Mouse (Mus musculus) hindbrain, embryonic 10.5 days (tissue): Measurements from ENCODE around the gene Cntn2. TPM values are rescaled to one million over a fixed set of nuclear protein-coding genes. Genes with fewer than 3 reads are reported as not detected.
A peak's percentile ranks its signal among the peaks of the same experiment; 100 is the strongest.

Source experiments
- DNase-seq: peaks from one replicate; pipeline ENCODE4 v3.0.0-alpha.2; 2017; ENCODE audit warnings: low spot score
- H3K27ac ChIP-seq: fragments of 300-500 bp; sonication (generic); 2 replicates; pipeline ENCODE4 v1.5.1; 2016; ENCODE audit warnings: mild to moderate bottlenecking, moderate library complexity
- H3K27me3 ChIP-seq: fragments of 300-500 bp; sonication (generic); 2 replicates; pipeline ENCODE4 v1.6.1; 2016; ENCODE audit warnings: mild to moderate bottlenecking; ENCODE audit not compliant: poor library complexity, insufficient read depth, severe bottlenecking
- H3K36me3 ChIP-seq: fragments of 300-500 bp; sonication (generic); 2 replicates; pipeline ENCODE4 v1.6.1; 2016; ENCODE audit warnings: mild to moderate bottlenecking, moderate library complexity
- H3K4me1 ChIP-seq: fragments of 300-500 bp; sonication (generic); replicated peaks from 2 replicates; pipeline ENCODE4 v1.6.1; 2016; ENCODE audit warnings: mild to moderate bottlenecking
- H3K4me3 ChIP-seq: fragments of 300-500 bp; sonication (generic); 2 replicates; pipeline ENCODE4 v1.5.1; 2016; ENCODE audit warnings: mild to moderate bottlenecking, moderate library complexity
- H3K9me3 ChIP-seq: fragments of 300-500 bp; sonication (generic); 2 replicates; pipeline ENCODE4 v1.6.1; 2016; ENCODE audit warnings: mild to moderate bottlenecking, moderate library complexity
- WGBS: fragments of 180-500 bp; shearing (Covaris S2); methylation state at CpG from one replicate; pipeline ENCODE4 v1.1.7; 2016; 5-methylcytosine and 5-hydroxymethylcytosine counted together
- polyA plus RNA-seq: library from polyadenylated mRNA; unstranded; fragments of >200 nt; fragmentation: Nextera tagmentation; extraction: Ambion mirVana; gene quantifications from 2 replicates; pipeline ENCODE4 v1.2.1, GENCODE M21; 2016

Gene Cntn2
- polyA plus RNA-seq, 1 experiment from 2014 or later, result 87.6 TPM

DNA sequence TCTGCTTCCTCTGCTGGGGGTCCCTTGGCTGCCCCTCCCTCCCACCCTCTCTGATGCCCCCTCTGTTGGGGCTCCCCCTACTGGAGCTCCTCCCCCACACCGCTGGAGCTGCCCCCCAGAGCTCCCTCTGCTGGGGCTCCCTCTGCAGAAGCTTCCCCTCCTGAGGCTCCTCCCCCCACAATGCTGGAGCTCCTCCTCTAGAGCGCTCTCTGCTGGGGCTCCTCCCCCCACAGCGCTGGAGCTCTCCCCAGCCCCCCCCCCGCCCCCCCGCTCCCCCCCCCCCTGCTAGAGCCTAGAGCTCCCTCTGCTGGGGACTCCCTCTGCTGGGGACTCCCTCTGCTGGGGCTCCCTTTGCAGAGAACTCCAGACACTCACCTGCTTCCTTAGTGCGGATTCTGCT, 22.3 kb downstream of the Cntn2 start:
- peak; percentile 49 for DNase-seq
- Histone ChIP-seq H3K4me1 (peaks cover 17% of the 10 kb centered on the region; the same call in 1 of the 2 replicates), H3K27me3 (peaks cover 11% of the 10 kb centered on the region), H3K36me3 (peaks cover 37% of the 10 kb centered on the region), H3K9me3 (no peaks in the 10 kb centered on the region), H3K4me3 (no peak overlapping the region), H3K27ac (0 out of 2 replicates have a peak overlapping the region, but pooled peaks have one; percentile 19)
- 15% methylated on average over 3 of the region's 6 CpGs for WGBS

GRCm38 (mm10) chr1:132519734-132520133, 23.3 kb downstream of the Cntn2 start:
- no peak for DNase-seq
- 88% methylated on average over 11 of the region's 11 CpGs for WGBS
- no peak overlapping the region for H3K27ac ChIP-seq
- H3K9me3 ChIP-seq, result no peaks in the 10 kb centered on the region
- peaks cover 47% of the 10 kb centered on the region for H3K36me3 ChIP-seq
- H3K27me3 ChIP-seq, result 0 out of 2 replicates have a peak, but pooled peaks cover 5% of the 10 kb centered on the region
- no peak overlapping the region for H3K4me3 ChIP-seq
- peaks cover 17% of the 10 kb centered on the region; the same call in 1 of the 2 replicates for H3K4me1 ChIP-seq

DNA sequence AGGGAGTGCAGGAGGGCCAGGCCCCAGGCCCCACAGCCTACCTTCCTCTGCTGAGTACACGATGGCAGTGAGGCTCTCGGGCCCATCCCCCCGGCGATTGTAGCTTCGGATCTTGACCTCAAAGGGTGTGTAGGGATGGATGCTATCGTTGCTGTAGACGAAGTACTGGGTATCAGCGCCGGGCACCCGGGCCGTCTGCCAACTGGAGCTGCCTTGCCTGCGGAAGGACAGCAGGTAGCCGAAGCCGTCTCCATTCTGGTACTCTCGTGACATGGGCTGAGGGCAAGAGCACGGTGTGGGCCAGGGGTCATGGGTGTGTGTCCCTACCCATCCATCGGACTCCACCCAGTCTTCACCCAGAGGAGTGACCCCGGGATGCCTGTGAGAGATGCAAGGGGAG, 24.4 kb downstream of the Cntn2 start:
- WGBS, result 86% methylated on average over 18 of the region's 18 CpGs
- H3K4me3 ChIP-seq, result no peak overlapping the region
- H3K4me1 ChIP-seq, result peaks cover 18% of the 10 kb centered on the region; the same call in 1 of the 2 replicates
- H3K36me3 ChIP-seq, result peaks cover 53% of the 10 kb centered on the region
- no peaks in the 10 kb centered on the region for H3K9me3 ChIP-seq
- H3K27me3 ChIP-seq, result 0 out of 2 replicates have a peak, but pooled peaks cover 5% of the 10 kb centered on the region
- H3K27ac ChIP-seq, result no peak overlapping the region
- DNase-seq, result no peak

- peaks cover 14% of the 10 kb centered on the region; the same call in 1 of the 2 replicates for H3K4me1 ChIP-seq
- H3K9me3 ChIP-seq, result no peaks in the 10 kb centered on the region
- H3K36me3 ChIP-seq, result peaks cover 50% of the 10 kb centered on the region
- DNase-seq, result no peak
- WGBS, result 91% methylated on average over 11 of the region's 11 CpGs
- no peak overlapping the region for H3K4me3 ChIP-seq
- H3K27ac ChIP-seq, result no peak overlapping the region
- 0 out of 2 replicates have a peak, but pooled peaks cover 5% of the 10 kb centered on the region for H3K27me3 ChIP-seq
Measured at GRCm38 (mm10) chr1:132516776-132517175, 26.3 kb downstream of the Cntn2 start.

GRCm38 (mm10) chr1:132515339-132515738, 27.7 kb downstream of the Cntn2 start:
- H3K27ac ChIP-seq, result no peak overlapping the region
- H3K4me3 ChIP-seq, result no peak overlapping the region
- WGBS, result 89% methylated on average over 12 of the region's 12 CpGs

DNA sequence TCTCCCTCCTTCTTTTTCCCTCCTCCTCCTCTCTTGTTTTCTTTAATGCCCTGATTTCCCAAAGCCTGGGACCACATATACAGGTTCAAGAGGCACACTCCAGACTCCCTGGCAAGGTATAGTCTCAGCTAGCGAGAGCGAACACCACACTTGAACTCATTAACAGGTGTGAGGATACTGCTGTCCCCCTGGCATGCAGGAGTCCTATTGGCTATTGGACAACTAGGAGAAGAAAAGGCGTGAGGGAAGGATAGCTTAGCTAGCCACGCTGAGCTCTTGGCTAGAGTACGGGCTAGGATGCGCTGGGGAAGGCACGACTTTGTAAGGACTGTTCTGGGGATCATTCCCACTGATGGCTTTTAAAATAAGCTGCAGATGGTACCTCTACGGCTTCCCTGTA, 30.9 kb downstream of the Cntn2 start:
- WGBS, result 80% methylated on average over 8 of the region's 8 CpGs

More at GRCm38 (mm10) chr1:132515339-132515738, 27.7 kb downstream of the Cntn2 start:
- Histone ChIP-seq H3K9me3 (no peaks in the 10 kb centered on the region), H3K36me3 (peaks cover 40% of the 10 kb centered on the region), H3K4me1 (peaks cover 7% of the 10 kb centered on the region; the same call in 1 of the 2 replicates), H3K27me3 (no peaks in the 10 kb centered on the region)
- DNase-seq, result no peak

GRCm38 (mm10) chr1:132511521-132511920, 31.5 kb downstream of the Cntn2 start:
- Histone ChIP-seq H3K36me3 (peaks cover 46% of the 10 kb centered on the region), H3K27ac (no peak overlapping the region), H3K4me3 (no peak overlapping the region), H3K9me3 (no peaks in the 10 kb centered on the region), H3K27me3 (no peaks in the 10 kb centered on the region), H3K4me1 (peaks cover 7% of the 10 kb centered on the region; the same call in 1 of the 2 replicates)
- DNase-seq, result peak; percentile 3
- 66% methylated on average over 8 of the region's 8 CpGs for WGBS

More for the DNA sequence above, 30.9 kb downstream of the Cntn2 start:
- no peak overlapping the region for H3K4me3 ChIP-seq
- H3K27me3 ChIP-seq, result no peaks in the 10 kb centered on the region
- no peaks in the 10 kb centered on the region for H3K9me3 ChIP-seq
- H3K36me3 ChIP-seq, result peaks cover 46% of the 10 kb centered on the region
- H3K4me1 ChIP-seq, result peaks cover 7% of the 10 kb centered on the region; the same call in 1 of the 2 replicates
- H3K27ac ChIP-seq, result no peak overlapping the region
- no peak for DNase-seq

DNA sequence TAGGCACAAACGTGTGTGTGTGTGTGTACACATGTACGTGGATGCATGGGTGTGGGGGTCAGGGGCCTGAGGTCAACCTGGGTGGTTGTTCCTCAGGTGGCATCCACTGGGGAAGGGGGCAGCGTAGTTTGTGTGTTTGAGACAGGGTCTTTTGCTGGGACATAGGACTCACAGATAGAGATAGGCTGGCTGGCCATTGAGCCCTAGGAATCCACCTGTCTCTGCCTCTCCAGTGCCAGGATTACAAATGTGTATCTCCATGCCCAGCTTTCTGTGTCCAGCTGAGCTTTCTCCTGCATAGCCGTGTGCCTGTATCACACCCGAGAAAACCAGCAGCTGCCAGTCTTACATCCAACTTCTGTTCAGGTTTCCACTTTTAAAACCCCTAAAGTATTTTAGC, 33.3 kb downstream of the Cntn2 start:
- peaks cover 7% of the 10 kb centered on the region; the same call in 1 of the 2 replicates for H3K4me1 ChIP-seq
- no peaks in the 10 kb centered on the region for H3K27me3 ChIP-seq
- DNase-seq, result no peak
- no peaks in the 10 kb centered on the region for H3K9me3 ChIP-seq
- no peak overlapping the region for H3K27ac ChIP-seq
- WGBS, result 92% methylated on average over 5 of the region's 5 CpGs
- no peak overlapping the region for H3K4me3 ChIP-seq
- H3K36me3 ChIP-seq, result peaks cover 50% of the 10 kb centered on the region

DNA sequence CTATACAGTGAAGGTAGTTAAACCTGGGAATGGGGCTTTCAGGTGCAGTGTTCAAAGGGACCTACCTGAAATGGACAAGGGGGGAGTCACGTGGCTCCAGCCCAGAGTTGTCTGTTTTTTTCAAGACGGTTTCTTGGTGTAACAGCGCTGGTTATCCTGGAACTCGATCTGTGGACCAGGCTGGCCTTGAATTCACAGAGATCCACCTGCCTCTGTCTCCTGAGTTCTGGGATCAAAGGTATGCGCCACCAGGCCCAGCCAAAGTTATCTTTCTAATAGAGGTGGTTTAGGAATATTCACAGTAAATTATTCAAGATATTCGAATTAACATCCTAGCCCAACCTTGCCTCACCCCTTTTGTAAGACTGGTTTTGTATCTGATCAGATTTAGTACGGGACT, 36.4 kb downstream of the Cntn2 start:
- Histone ChIP-seq H3K36me3 (peaks cover 73% of the 10 kb centered on the region), H3K27ac (no peak overlapping the region), H3K4me3 (no peak overlapping the region), H3K27me3 (no peaks in the 10 kb centered on the region), H3K4me1 (peaks cover 3% of the 10 kb centered on the region; the same call in 1 of the 2 replicates), H3K9me3 (no peaks in the 10 kb centered on the region)
- 96% methylated on average over 7 of the region's 7 CpGs for WGBS
- no peak for DNase-seq

DNA sequence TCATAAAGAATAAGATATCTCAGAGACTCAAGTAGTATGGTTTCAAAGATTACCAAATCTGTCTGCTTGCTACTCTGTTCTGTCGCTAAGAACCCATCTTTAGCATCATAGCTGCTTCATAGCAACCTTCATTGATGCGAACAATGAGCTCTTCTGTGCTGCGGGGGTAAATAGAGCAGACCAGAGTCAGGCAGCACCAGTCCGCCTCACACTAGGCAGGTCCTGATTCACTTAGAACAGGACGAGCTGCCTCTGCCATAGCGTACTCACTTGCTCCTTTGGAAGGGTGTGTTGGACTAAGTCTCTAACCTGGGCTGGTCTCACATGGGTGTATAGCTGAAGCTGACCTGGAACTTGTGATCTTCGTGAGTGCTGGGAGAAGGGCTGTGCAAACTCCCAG, 37.0 kb downstream of the Cntn2 start, which contains the start of gene Tmem81:
Tmem81 (plus strand) TSS at position 173 of the 400 bp plus-strand sequence.
- no peak within 1 kb of the TSS for H3K27ac ChIP-seq
- H3K9me3 ChIP-seq, result no peaks in the 10 kb centered on the region
- no peaks in the 10 kb centered on the region for H3K27me3 ChIP-seq
- H3K4me3 ChIP-seq, result no peak within 1 kb of the TSS
- H3K4me1 ChIP-seq, result no peaks in the 10 kb centered on the region
- peaks cover 79% of the 10 kb centered on the region for H3K36me3 ChIP-seq
- no peak for DNase-seq
- WGBS, result 92% methylated on average over 7 of the region's 7 CpGs

DNA sequence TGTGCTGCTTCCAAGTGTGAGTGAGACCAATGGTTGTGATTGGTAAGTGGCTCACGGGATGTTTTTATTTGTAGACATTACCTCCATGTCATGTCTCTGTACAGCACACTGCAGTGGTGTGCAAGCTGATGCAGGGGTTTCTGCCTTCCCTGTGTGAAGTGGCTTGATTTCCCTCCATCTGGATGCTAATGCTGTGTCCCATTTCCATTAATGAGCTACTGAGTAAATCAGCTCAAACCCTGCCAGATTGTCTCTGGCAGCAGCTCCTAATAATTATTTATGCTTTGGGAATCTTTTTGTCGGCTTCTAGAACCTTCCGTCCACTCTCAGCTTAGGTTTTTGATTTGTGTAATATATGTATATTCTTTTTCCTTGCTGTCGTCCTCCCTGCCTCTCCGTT, 37.9 kb downstream of the Cntn2 start:
- H3K27me3 ChIP-seq, result no peaks in the 10 kb centered on the region
- no peak overlapping the region for H3K4me3 ChIP-seq
- DNase-seq, result no peak
- peaks cover 88% of the 10 kb centered on the region for H3K36me3 ChIP-seq
- 95% methylated on average over 5 of the region's 5 CpGs for WGBS
- H3K9me3 ChIP-seq, result no peaks in the 10 kb centered on the region
- H3K4me1 ChIP-seq, result no peaks in the 10 kb centered on the region
- no peak overlapping the region for H3K27ac ChIP-seq

GRCm38 (mm10) chr1:132500535-132500934, 42.5 kb downstream of the Cntn2 start:
- H3K9me3 ChIP-seq, result no peaks in the 10 kb centered on the region
- no peaks in the 10 kb centered on the region for H3K4me1 ChIP-seq
- no peak for DNase-seq
- no peaks in the 10 kb centered on the region for H3K27me3 ChIP-seq
- H3K27ac ChIP-seq, result no peak overlapping the region
- 95% methylated on average over 2 of the region's 2 CpGs for WGBS
- H3K36me3 ChIP-seq, result peaks cover 96% of the 10 kb centered on the region
- H3K4me3 ChIP-seq, result no peak overlapping the region

DNA sequence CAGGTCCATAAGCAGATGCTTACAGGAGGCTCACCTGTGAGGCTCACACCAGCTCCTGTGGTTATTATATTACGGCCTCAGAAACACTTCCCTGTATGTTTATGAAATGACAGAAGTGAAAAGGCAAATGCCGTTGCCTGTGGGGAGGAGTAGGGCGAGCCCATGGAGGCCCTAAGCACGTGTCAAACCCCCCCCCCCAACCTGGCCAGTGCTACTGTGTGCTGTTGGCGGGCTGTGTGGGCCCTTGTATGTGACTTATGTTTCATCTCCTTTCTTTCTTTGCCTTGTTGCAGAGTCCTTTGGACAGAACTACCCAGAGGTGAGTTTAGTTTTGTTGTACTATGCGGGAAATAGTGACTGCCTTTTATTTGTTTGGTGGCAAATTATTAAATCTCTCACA, 59.3 kb downstream of the Cntn2 start:
- H3K27me3 ChIP-seq, result no peaks in the 10 kb centered on the region
- peaks cover 5% of the 10 kb centered on the region for H3K4me1 ChIP-seq
- no peak overlapping the region for H3K4me3 ChIP-seq
- 91% methylated on average over 6 of the region's 6 CpGs for WGBS
- H3K36me3 ChIP-seq, result peaks cover 53% of the 10 kb centered on the region
- no peak overlapping the region for H3K27ac ChIP-seq
- no peak for DNase-seq
- no peaks in the 10 kb centered on the region for H3K9me3 ChIP-seq

DNA sequence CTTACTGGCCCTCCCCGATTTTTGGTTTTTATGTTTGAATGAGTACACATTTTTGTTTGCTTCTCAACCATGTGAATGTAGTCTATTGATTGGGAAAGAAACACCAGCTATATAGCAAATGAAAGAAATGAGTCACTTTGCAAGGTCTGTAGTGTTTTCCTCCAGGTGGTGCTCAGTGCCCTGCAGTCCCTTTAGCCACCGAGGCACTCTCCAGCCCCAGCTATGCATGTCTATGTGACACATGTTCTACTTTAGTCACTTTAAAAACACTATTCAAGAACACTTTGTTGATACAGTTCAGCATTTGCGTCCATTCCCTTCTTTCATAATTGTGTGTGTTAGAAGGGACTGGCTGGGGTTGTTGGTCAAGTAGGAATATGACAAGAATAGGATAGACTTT, 59.8 kb downstream of the Cntn2 start:
- H3K36me3 ChIP-seq, result peaks cover 48% of the 10 kb centered on the region
- no peak overlapping the region for H3K4me3 ChIP-seq
- H3K9me3 ChIP-seq, result no peaks in the 10 kb centered on the region
- no peaks in the 10 kb centered on the region for H3K27me3 ChIP-seq
- DNase-seq, result no peak
- H3K27ac ChIP-seq, result no peak overlapping the region
- 93% methylated on average over 3 of the region's 3 CpGs for WGBS
- H3K4me1 ChIP-seq, result peaks cover 10% of the 10 kb centered on the region
